Mouse (Mus musculus) stomach, embryonic 14.5 days (tissue): ENCODE results near the gene Bpifb1. TPM values are rescaled to one million over a fixed set of nuclear protein-coding genes. Genes with fewer than 3 reads are reported as not detected.
"Not testable (repeated sequence)": the region's sequence is repeated elsewhere in the genome, so short reads cannot be mapped to it uniquely, and the experiment has no call there.

Source experiments
- ATAC-seq: fragments of 200-750 bp; cut with Nextera tagmentation; 2 replicates; pipeline ENCODE4 v1.8.0; 2017; ENCODE audit warnings: low read depth, moderate TSS enrichment; ENCODE audit not compliant: insufficient number of reproducible peaks, insufficient read depth, low FRiP score
- H3K27ac ChIP-seq: fragments of 300-500 bp; sonication (generic); 2 replicates; pipeline ENCODE4 v1.5.1; 2014; ENCODE audit warnings: mild to moderate bottlenecking, low read length, moderate library complexity, mixed read lengths
- H3K27me3 ChIP-seq: fragments of 300-500 bp; sonication (generic); 2 replicates; pipeline ENCODE4 v1.6.1; 2014; ENCODE audit warnings: low read length, control low read depth, mixed read lengths; ENCODE audit not compliant: control insufficient read depth, insufficient read depth
- H3K36me3 ChIP-seq: fragments of 300-500 bp; sonication (generic); 2 replicates; pipeline ENCODE4 v1.6.1; 2014; ENCODE audit warnings: mild to moderate bottlenecking, control low read depth, low read length, moderate library complexity, mixed read lengths; ENCODE audit not compliant: control insufficient read depth, insufficient read depth
- H3K4me1 ChIP-seq: fragments of 300-500 bp; sonication (generic); 2 replicates; pipeline ENCODE4 v1.6.1; 2014; ENCODE audit warnings: low read length, control low read depth, mixed read lengths; ENCODE audit not compliant: control insufficient read depth, insufficient read depth
- H3K4me2 ChIP-seq: fragments of 300-500 bp; sonication (generic); replicated peaks from 2 replicates; pipeline ENCODE4 v1.6.1; 2014; ENCODE audit warnings: low read depth, low read length, control low read depth
- H3K4me3 ChIP-seq: fragments of 300-500 bp; sonication (generic); 2 replicates; pipeline ENCODE4 v1.5.1; 2014; ENCODE audit warnings: low read depth, low read length, control low read depth
- H3K9ac ChIP-seq: fragments of 300-500 bp; sonication (generic); replicated peaks from 2 replicates; pipeline ENCODE4 v1.6.1; 2014; ENCODE audit warnings: low read depth, mild to moderate bottlenecking, control low read depth, low read length, moderate library complexity, mixed read lengths
- H3K9me3 ChIP-seq: fragments of 300-500 bp; sonication (generic); 2 replicates; pipeline ENCODE4 v1.6.1; 2016; ENCODE audit warnings: low read depth, low read length, control low read depth; ENCODE audit not compliant: control insufficient read depth
- WGBS: fragments of 180-500 bp; shearing (Covaris S2); extraction: QIAGEN DNeasy Blood & Tissue Kit; methylation state at CpG from one replicate; pipeline ENCODE4 v1.1.7; 2014; 5-methylcytosine and 5-hydroxymethylcytosine counted together
- polyA plus RNA-seq: library from polyadenylated mRNA; unstranded; fragments of >200 nt; fragmentation: Nextera tagmentation; extraction: Ambion mirVana; gene quantifications from 2 replicates; pipeline ENCODE4 v1.2.1, GENCODE M21; 2014

Bpifb1 gene
- polyA plus RNA-seq, 1 experiment from 2014 or later: 148 TPM

- Histone ChIP-seq H3K9ac (no peak overlapping the region), H3K9me3 (no peaks in the 10 kb centered on the region)
These were observed 19.0 kb upstream of the Bpifb1 start for GRCm38 (mm10) chr2:154171621-154172020.

GRCm38 (mm10) chr2:154173313-154173712, 17.3 kb upstream of the Bpifb1 start:
- 33% methylated on average over 1 of the region's 1 CpGs for WGBS
- no peaks in the 10 kb centered on the region for H3K27me3 ChIP-seq
- H3K27ac ChIP-seq: no peak overlapping the region
- H3K36me3 ChIP-seq: no peaks in the 10 kb centered on the region
- no peak overlapping the region for H3K4me2 ChIP-seq
- H3K9ac ChIP-seq: no peak overlapping the region
- no peaks in the 10 kb centered on the region for H3K9me3 ChIP-seq
- no peak for ATAC-seq
- no peak overlapping the region for H3K4me3 ChIP-seq
- no peaks in the 10 kb centered on the region for H3K4me1 ChIP-seq

More at GRCm38 (mm10) chr2:154171621-154172020, 19.0 kb upstream of the Bpifb1 start:
- H3K4me2 ChIP-seq: no peak overlapping the region
- no peaks in the 10 kb centered on the region for H3K27me3 ChIP-seq
- H3K4me3 ChIP-seq: no peak overlapping the region
- no peaks in the 10 kb centered on the region for H3K4me1 ChIP-seq
- H3K36me3 ChIP-seq: no peaks in the 10 kb centered on the region
- no peak for ATAC-seq
- H3K27ac ChIP-seq: no peak overlapping the region
- WGBS: 79% methylated on average over 6 of the region's 6 CpGs

- 81% methylated on average over 7 of the region's 7 CpGs for WGBS
- H3K36me3 ChIP-seq, ATAC-seq, H3K27me3 ChIP-seq, H3K9ac ChIP-seq, H3K4me3 ChIP-seq, H3K27ac ChIP-seq, H3K4me1 ChIP-seq, H3K4me2 ChIP-seq, H3K9me3 ChIP-seq: not testable (repeated sequence)
These were observed 8.7 kb upstream of the Bpifb1 start for GRCm38 (mm10) chr2:154181900-154182299.

- H3K4me2 ChIP-seq, H3K36me3 ChIP-seq, H3K9ac ChIP-seq, H3K9me3 ChIP-seq, H3K27me3 ChIP-seq, H3K27ac ChIP-seq, H3K4me3 ChIP-seq, H3K4me1 ChIP-seq, ATAC-seq: not testable (repeated sequence)
- WGBS: 51% methylated on average over 4 of the region's 4 CpGs
These were observed 7.6 kb upstream of the Bpifb1 start for GRCm38 (mm10) chr2:154183061-154183460.

- no peak overlapping the region for H3K27ac ChIP-seq
- no peaks in the 10 kb centered on the region for H3K36me3 ChIP-seq
- no peak for ATAC-seq
These were observed 5.3 kb upstream of the Bpifb1 start for GRCm38 (mm10) chr2:154185319-154185718.

GRCm38 (mm10) chr2:154185748-154186147, 4.9 kb upstream of the Bpifb1 start:
- H3K4me3 ChIP-seq: no peak overlapping the region
- ATAC-seq: no peak
- H3K9ac ChIP-seq: no peak overlapping the region
- no peaks in the 10 kb centered on the region for H3K36me3 ChIP-seq
- 79% methylated on average over 3 of the region's 3 CpGs for WGBS
- no peaks in the 10 kb centered on the region for H3K9me3 ChIP-seq
- H3K27ac ChIP-seq: no peak overlapping the region
- H3K4me2 ChIP-seq: no peak overlapping the region
- H3K4me1 ChIP-seq: no peaks in the 10 kb centered on the region
- no peaks in the 10 kb centered on the region for H3K27me3 ChIP-seq

More at GRCm38 (mm10) chr2:154185319-154185718, 5.3 kb upstream of the Bpifb1 start:
- H3K9ac ChIP-seq: no peak overlapping the region
- no peak overlapping the region for H3K4me3 ChIP-seq
- no peaks in the 10 kb centered on the region for H3K4me1 ChIP-seq
- WGBS: 87% methylated on average over 6 of the region's 6 CpGs
- no peaks in the 10 kb centered on the region for H3K27me3 ChIP-seq
- H3K9me3 ChIP-seq: no peaks in the 10 kb centered on the region
- H3K4me2 ChIP-seq: no peak overlapping the region

GRCm38 (mm10) chr2:154187468-154187867, 3.1 kb upstream of the Bpifb1 start:
- ATAC-seq: no peak
- Histone ChIP-seq H3K9ac (no peak overlapping the region), H3K9me3 (no peaks in the 10 kb centered on the region), H3K4me3 (no peak overlapping the region), H3K36me3 (no peaks in the 10 kb centered on the region), H3K4me2 (no peak overlapping the region), H3K4me1 (no peaks in the 10 kb centered on the region), H3K27me3 (no peaks in the 10 kb centered on the region), H3K27ac (no peak overlapping the region)
- 37% methylated on average over 5 of the region's 5 CpGs for WGBS

- ATAC-seq: peak; percentile 62
- Histone ChIP-seq H3K4me3 (no peak overlapping the region), H3K4me2 (no peak overlapping the region), H3K27ac (peak overlapping the region; percentile 58; the same call in 1 of the 2 replicates), H3K27me3 (no peaks in the 10 kb centered on the region), H3K9me3 (no peaks in the 10 kb centered on the region), H3K36me3 (no peaks in the 10 kb centered on the region), H3K4me1 (no peaks in the 10 kb centered on the region), H3K9ac (no peak overlapping the region)
- WGBS: 63% methylated on average over 7 of the region's 7 CpGs
These were observed 662 bp upstream of the Bpifb1 start for GRCm38 (mm10) chr2:154189877-154190434.

- H3K36me3 ChIP-seq: no peaks in the 10 kb centered on the region
- 69% methylated on average over 2 of the region's 2 CpGs for WGBS
- no peak for ATAC-seq
- H3K27me3 ChIP-seq: no peaks in the 10 kb centered on the region
- H3K9ac ChIP-seq: no peak overlapping the region
- H3K4me1 ChIP-seq: no peaks in the 10 kb centered on the region
- no peak overlapping the region for H3K27ac ChIP-seq
- no peak overlapping the region for H3K4me2 ChIP-seq
- H3K9me3 ChIP-seq: no peaks in the 10 kb centered on the region
- H3K4me3 ChIP-seq: no peak overlapping the region
These were observed 1.5 kb downstream of the Bpifb1 start for GRCm38 (mm10) chr2:154192141-154192540.
